Mouse (Mus musculus): ENCODE measurements at regions not wholly inside any gene's neighbourhood (a gene's known extent, or its start where the extent isn't known, plus 50 kb on each side); places are given as distances from the start of the nearest gene placed in this dataset.

GRCm38 (mm10) chr2:61387561-61387960, 190.8 kb upstream of the Tank start:
- TF ChIP-seq CTCF (IDR thresholded peaks at IDR 0.05; ENCODE audit: borderline replicate concordance, extremely low read depth, insufficient read depth, insufficient read length) (no peak), POLR2A (IDR thresholded peaks at IDR 0.05; ENCODE audit: borderline replicate concordance, extremely low read depth, insufficient read depth, insufficient read length, poor library complexity, severe bottlenecking) (no peak)
